Mouse (Mus musculus) megakaryocyte-erythroid progenitor cell, adult 5 weeks (primary cell): Measurements from ENCODE around the gene Fh1. TPM values are rescaled to one million over a fixed set of nuclear protein-coding genes. Genes with fewer than 3 reads are reported as not detected.

ENCODE experiments used
- polyA plus RNA-seq: library from polyadenylated mRNA; stranded (reverse); fragments of >175 nt; gene quantifications from 2 replicates; pipeline ENCODE4 v1.2.3, GENCODE M21; 2012

The Fh1 gene
- 12.9 and 13.3 TPM in 2 replicates for polyA plus RNA-seq

GRCm38 (mm10) chr1:175625257-175625879 is at the start of gene Fh1:
Gene Fh1, minus strand, starts transcription at chr1:175625635.

DNA sequence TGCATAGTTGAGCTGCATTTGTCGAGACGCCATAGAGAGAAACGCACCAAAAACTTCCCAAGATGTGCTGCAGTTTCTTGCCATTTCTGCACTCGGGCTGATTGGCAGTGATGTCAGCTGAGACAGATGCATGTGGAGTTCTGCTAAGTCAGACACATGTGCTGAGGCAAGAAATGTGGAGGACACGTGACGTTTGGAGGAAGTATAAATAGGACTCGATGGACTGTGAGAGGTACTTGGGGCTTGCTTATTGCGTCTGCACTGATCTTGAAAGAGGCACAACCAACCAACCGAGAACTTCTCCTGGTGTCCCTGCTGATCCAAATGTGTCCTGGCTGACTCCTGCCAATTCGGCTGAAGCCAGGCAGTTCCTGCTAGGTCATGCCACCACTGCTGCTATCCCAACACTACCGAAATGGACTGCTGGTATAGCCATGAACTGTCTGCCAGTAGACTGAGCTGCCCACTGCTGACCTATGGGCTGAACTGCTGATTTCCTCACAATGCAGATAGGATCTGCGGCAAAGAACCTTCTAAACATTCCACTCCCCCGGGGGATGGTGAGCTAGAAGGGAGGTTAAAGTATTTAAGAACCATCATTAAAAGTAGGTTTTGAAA is 5.5 kb downstream of the Fh1 start, which contains the start of gene Kmo:
TSS of gene Kmo (plus strand) at position 568 of the 618 bp plus-strand sequence.

Other genes starting within 250 kb of the Fh1 start
- not detected in 2 replicates for gene Rgs7, start 133.1 kb downstream of the Fh1 start, polyA plus RNA-seq
- gene Kmo, start 5.3 kb downstream of the Fh1 start, polyA plus RNA-seq = 0.13 and 1.3 TPM in 2 replicates
- gene Opn3, start 67.1 kb upstream of the Fh1 start, polyA plus RNA-seq = 0.84 and 1.2 TPM in 2 replicates
- gene Chml, start 67.3 kb upstream of the Fh1 start, polyA plus RNA-seq = 14.6 and 15.6 TPM in 2 replicates
- gene Wdr64, start 73.0 kb upstream of the Fh1 start, polyA plus RNA-seq = not detected in 2 replicates